Mouse (Mus musculus): Measurements from ENCODE around the gene Fbxl16. TPM values are rescaled to one million over a fixed set of nuclear protein-coding genes. Genes with fewer than 3 reads are reported as not detected.

Gene Fbxl16
- polyA plus RNA-seq, 1 experiment from 2014 or later = 52.4 TPM

- Histone ChIP-seq H3K4me1 (ENCODE audit: control insufficient read depth, insufficient read depth, low read length) (peaks cover 17% of the 10 kb centered on the region), H3K4me3 (ENCODE audit: low read depth, low read length) (peak within 1 kb of the TSS; percentile 75), H3K27me3 (ENCODE audit: control insufficient read depth, insufficient read depth, low read depth, low read length) (no peaks in the 10 kb centered on the region), H3K27ac (ENCODE audit: low read length) (peak within 1 kb of the TSS; percentile 89), H3K9me3 (replicated peaks; ENCODE audit: control insufficient read depth, low read length, poor library complexity, severe bottlenecking) (no peaks in the 10 kb centered on the region), H3K36me3 (ENCODE audit: control insufficient read depth, insufficient read depth, low read length) (no peaks in the 10 kb centered on the region), H3K9ac (ENCODE audit: low read depth, low read length) (peak within 1 kb of the TSS; percentile 92), H3K4me2 (ENCODE audit: low read length) (peak within 1 kb of the TSS; percentile 81)
- peak; percentile 93 for ATAC-seq
- 4% methylated on average over 65 of the region's 65 CpGs for WGBS
Observed at GRCm38 (mm10) chr17:25860832-25861703, 52.2 kb downstream of the Fbxl16 start, which contains the start of gene Wdr90. Wdr90 (minus strand) TSS chr17:25861501.

DNA sequence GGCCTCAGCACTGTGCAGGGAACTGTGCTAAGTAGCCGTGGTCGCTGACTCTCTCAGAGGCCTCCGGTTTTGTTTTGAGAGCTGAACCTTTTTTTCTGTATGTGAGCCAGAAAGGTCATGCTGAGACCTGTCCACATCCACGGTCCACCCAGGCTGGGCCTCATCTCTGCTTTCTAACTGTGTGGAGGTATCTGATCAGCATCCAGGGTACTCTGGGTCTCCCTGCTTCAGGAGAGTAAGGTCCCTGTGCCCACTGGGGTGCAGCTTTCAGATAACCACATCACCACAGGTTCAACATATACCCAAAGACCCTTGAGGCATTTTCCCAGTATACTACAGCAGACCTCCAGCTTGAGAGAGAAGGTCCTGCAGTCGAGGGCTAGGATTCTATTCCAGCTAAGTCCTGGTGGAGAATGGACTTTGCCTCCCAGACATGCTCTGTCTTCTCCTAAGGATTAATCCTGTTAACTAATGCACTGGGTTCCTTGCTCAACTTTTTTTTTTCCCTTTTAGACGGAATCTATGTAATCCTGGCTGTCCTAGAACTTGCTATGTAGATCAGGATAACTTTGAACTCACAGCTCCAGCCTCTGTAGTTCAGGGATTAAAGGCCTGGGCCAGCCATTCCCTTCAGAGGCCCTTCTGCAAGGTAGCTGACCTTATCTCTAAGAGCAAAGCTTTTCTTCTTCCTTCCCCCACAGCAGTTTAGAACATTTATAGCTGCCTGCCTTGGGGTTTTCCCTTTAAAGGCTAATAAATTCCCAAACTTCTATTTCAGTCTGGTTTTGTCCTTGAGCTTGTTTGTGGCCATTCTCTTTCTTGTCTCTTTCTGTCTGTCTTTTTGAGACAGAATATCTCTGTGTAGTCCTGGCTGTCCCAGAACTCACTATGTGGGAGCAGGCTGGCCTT lies 53.1 kb downstream of the Fbxl16 start:
- Histone ChIP-seq H3K4me3 (ENCODE audit: low read depth, low read length) (peak overlapping the region; percentile 75), H3K4me1 (ENCODE audit: control insufficient read depth, insufficient read depth, low read length) (peaks cover 21% of the 10 kb centered on the region), H3K9ac (ENCODE audit: low read depth, low read length) (peak overlapping the region; percentile 92), H3K27me3 (ENCODE audit: control insufficient read depth, insufficient read depth, low read depth, low read length) (no peaks in the 10 kb centered on the region), H3K4me2 (ENCODE audit: low read length) (peak overlapping the region; percentile 81), H3K27ac (ENCODE audit: low read length) (peak overlapping the region; percentile 89), H3K36me3 (ENCODE audit: control insufficient read depth, insufficient read depth, low read length) (no peaks in the 10 kb centered on the region), H3K9me3 (replicated peaks; ENCODE audit: control insufficient read depth, low read length, poor library complexity, severe bottlenecking) (no peaks in the 10 kb centered on the region)
- 8% methylated on average over 6 of the region's 6 CpGs for WGBS
- no peak; the same call in 1 of the 2 replicates for ATAC-seq

DNA sequence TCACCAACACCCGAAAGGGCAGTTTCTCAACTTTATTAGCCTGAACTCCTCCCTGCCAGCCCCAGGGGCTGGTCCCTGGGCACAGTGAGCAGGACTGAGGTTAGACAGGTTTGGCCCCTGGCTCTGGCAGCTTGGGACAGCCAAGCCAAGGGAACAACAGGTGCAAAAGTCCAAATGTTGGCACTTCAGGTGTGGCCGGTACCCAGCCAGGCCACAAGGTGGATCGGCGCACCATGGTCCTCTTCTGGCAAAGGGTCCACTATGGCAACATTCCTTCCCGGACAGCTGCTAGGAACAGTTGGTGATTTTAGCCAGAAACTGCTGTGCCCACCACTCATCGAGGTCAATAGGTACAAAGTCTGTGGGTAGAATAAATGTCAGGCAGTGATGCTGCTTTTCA lies 54.8 kb downstream of the Fbxl16 start:
- 88% methylated on average over 6 of the region's 6 CpGs for WGBS
- no peak overlapping the region for H3K4me3 ChIP-seq (ENCODE audit: low read depth, low read length)
- no peak overlapping the region for H3K9ac ChIP-seq (ENCODE audit: low read depth, low read length)
- H3K4me2 ChIP-seq (ENCODE audit: low read length) = no peak overlapping the region
- no peak for ATAC-seq
- H3K9me3 ChIP-seq (replicated peaks; ENCODE audit: control insufficient read depth, low read length, poor library complexity, severe bottlenecking) = no peaks in the 10 kb centered on the region
- H3K4me1 ChIP-seq (ENCODE audit: control insufficient read depth, insufficient read depth, low read length) = peaks cover 29% of the 10 kb centered on the region
- H3K27ac ChIP-seq (ENCODE audit: low read length) = no peak overlapping the region
- H3K36me3 ChIP-seq (ENCODE audit: control insufficient read depth, insufficient read depth, low read length) = no peaks in the 10 kb centered on the region
- no peaks in the 10 kb centered on the region for H3K27me3 ChIP-seq (ENCODE audit: control insufficient read depth, insufficient read depth, low read depth, low read length)

- Histone ChIP-seq H3K27me3 (ENCODE audit: control insufficient read depth, insufficient read depth, low read depth, low read length) (no peaks in the 10 kb centered on the region), H3K4me2 (ENCODE audit: low read length) (no peak overlapping the region)
Observed at GRCm38 (mm10) chr17:25864311-25864710, 55.4 kb downstream of the Fbxl16 start.

DNA sequence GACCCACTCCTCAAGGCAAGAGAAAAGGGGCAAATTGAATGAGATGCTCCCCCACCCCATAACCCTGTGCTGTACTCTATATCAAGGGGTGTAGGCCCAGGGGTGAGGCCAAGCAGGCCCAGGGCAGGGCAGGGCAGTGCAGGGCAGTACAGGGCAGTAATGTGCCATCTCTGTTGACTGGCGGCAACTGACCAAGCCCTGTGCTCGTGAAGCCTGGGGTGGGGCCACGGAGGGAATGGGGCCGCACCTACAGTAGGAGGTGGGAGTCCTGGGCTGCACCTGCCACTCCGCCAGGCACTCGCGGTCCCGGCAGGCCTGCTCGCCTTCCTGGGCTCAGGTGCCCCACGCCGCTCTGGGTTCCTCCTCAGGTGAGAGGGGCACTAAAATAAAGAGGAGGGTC lies 56.4 kb downstream of the Fbxl16 start:
- WGBS = 92% methylated on average over 11 of the region's 11 CpGs
- Histone ChIP-seq H3K4me3 (ENCODE audit: low read depth, low read length) (no peak overlapping the region), H3K36me3 (ENCODE audit: control insufficient read depth, insufficient read depth, low read length) (no peaks in the 10 kb centered on the region), H3K9ac (ENCODE audit: low read depth, low read length) (0 out of 2 replicates have a peak overlapping the region, but pooled peaks have one; percentile 3), H3K9me3 (replicated peaks; ENCODE audit: control insufficient read depth, low read length, poor library complexity, severe bottlenecking) (no peaks in the 10 kb centered on the region), H3K27ac (ENCODE audit: low read length) (no peak overlapping the region), H3K27me3 (ENCODE audit: control insufficient read depth, insufficient read depth, low read depth, low read length) (no peaks in the 10 kb centered on the region), H3K4me2 (ENCODE audit: low read length) (no peak overlapping the region), H3K4me1 (ENCODE audit: control insufficient read depth, insufficient read depth, low read length) (peaks cover 27% of the 10 kb centered on the region)
- no peak for ATAC-seq

More at GRCm38 (mm10) chr17:25864311-25864710, 55.4 kb downstream of the Fbxl16 start:
- Histone ChIP-seq H3K9me3 (replicated peaks; ENCODE audit: control insufficient read depth, low read length, poor library complexity, severe bottlenecking) (no peaks in the 10 kb centered on the region), H3K36me3 (ENCODE audit: control insufficient read depth, insufficient read depth, low read length) (no peaks in the 10 kb centered on the region), H3K27ac (ENCODE audit: low read length) (no peak overlapping the region), H3K9ac (ENCODE audit: low read depth, low read length) (no peak overlapping the region), H3K4me1 (ENCODE audit: control insufficient read depth, insufficient read depth, low read length) (peaks cover 29% of the 10 kb centered on the region), H3K4me3 (ENCODE audit: low read depth, low read length) (no peak overlapping the region)
- ATAC-seq = no peak
- 95% methylated on average over 14 of the region's 14 CpGs for WGBS

DNA sequence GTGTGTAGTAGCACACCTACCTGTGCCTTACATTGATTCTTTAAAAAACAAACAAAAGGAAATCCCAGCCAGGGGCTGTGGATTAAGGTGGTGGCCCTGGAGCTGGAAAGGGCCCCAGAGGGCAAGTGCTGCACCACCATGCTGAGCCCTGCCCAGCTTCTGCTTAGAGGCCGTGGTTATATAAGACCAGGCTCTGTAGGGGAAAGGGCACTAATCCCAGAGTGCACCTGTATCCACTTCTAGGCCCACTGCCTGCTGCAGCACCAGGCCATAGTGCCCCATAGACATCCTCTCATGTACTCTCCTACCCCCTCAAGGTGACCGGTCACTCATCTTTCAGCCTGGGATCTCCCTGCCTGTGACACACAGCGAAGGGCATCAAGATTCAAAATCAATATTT lies 57.3 kb downstream of the Fbxl16 start:
- Histone ChIP-seq H3K4me3 (ENCODE audit: low read depth, low read length) (no peak overlapping the region), H3K4me1 (ENCODE audit: control insufficient read depth, insufficient read depth, low read length) (peaks cover 19% of the 10 kb centered on the region), H3K4me2 (ENCODE audit: low read length) (no peak overlapping the region), H3K9me3 (replicated peaks; ENCODE audit: control insufficient read depth, low read length, poor library complexity, severe bottlenecking) (no peaks in the 10 kb centered on the region), H3K27ac (ENCODE audit: low read length) (no peak overlapping the region), H3K36me3 (ENCODE audit: control insufficient read depth, insufficient read depth, low read length) (no peaks in the 10 kb centered on the region), H3K27me3 (ENCODE audit: control insufficient read depth, insufficient read depth, low read depth, low read length) (no peaks in the 10 kb centered on the region), H3K9ac (ENCODE audit: low read depth, low read length) (no peak overlapping the region)
- ATAC-seq = no peak
- WGBS = 91% methylated on average over 3 of the region's 3 CpGs

DNA sequence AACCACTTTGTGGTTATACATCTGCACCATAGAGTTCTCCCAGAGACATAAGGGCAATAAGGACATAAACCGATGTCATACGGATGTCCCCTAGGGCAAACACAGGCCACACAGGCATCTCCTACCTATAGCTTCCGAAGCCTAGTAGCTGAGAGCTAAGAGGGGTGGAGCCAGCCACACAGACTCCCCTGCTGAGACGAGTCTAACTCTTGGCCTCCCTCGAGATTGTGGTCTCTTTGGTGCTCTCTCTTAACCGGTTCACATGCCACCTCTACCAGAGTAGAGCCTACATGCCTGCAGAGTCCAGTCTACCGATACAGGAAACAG lies 58.6 kb downstream of the Fbxl16 start:
- H3K9ac ChIP-seq (ENCODE audit: low read depth, low read length) = peak overlapping the region; percentile 72
- peaks cover 12% of the 10 kb centered on the region for H3K4me1 ChIP-seq (ENCODE audit: control insufficient read depth, insufficient read depth, low read length)
- H3K36me3 ChIP-seq (ENCODE audit: control insufficient read depth, insufficient read depth, low read length) = no peaks in the 10 kb centered on the region
- H3K27me3 ChIP-seq (ENCODE audit: control insufficient read depth, insufficient read depth, low read depth, low read length) = no peaks in the 10 kb centered on the region
- H3K27ac ChIP-seq (ENCODE audit: low read length) = no peak overlapping the region
- WGBS = 18% methylated on average over 7 of the region's 7 CpGs
- peak overlapping the region; percentile 99 for H3K4me2 ChIP-seq (ENCODE audit: low read length)
- H3K9me3 ChIP-seq (replicated peaks; ENCODE audit: control insufficient read depth, low read length, poor library complexity, severe bottlenecking) = no peaks in the 10 kb centered on the region
- ATAC-seq = no peak
- H3K4me3 ChIP-seq (ENCODE audit: low read depth, low read length) = peak overlapping the region; percentile 69

- Histone ChIP-seq H3K4me1 (ENCODE audit: control insufficient read depth, insufficient read depth, low read length) (peaks cover 12% of the 10 kb centered on the region), H3K4me3 (ENCODE audit: low read depth, low read length) (peak overlapping the region; percentile 69), H3K9ac (ENCODE audit: low read depth, low read length) (peak overlapping the region; percentile 72), H3K27me3 (ENCODE audit: control insufficient read depth, insufficient read depth, low read depth, low read length) (no peaks in the 10 kb centered on the region), H3K4me2 (ENCODE audit: low read length) (peak overlapping the region; percentile 99), H3K36me3 (ENCODE audit: control insufficient read depth, insufficient read depth, low read length) (no peaks in the 10 kb centered on the region), H3K27ac (ENCODE audit: low read length) (peak overlapping the region; percentile 19; the same call in 1 of the 2 replicates), H3K9me3 (replicated peaks; ENCODE audit: control insufficient read depth, low read length, poor library complexity, severe bottlenecking) (no peaks in the 10 kb centered on the region)
- 1% methylated on average over 36 of the region's 42 CpGs for WGBS
- ATAC-seq = peak; percentile 40
Observed at GRCm38 (mm10) chr17:25867836-25868600, 59.1 kb downstream of the Fbxl16 start.
